Mouse (Mus musculus) MEL (cell line): ENCODE data around the gene Nlrp1a. TPM values are rescaled to one million over a fixed set of nuclear protein-coding genes. Genes with fewer than 3 reads are reported as not detected.

Source experiments
- DNase-seq: peaks from one replicate; pipeline ENCODE4 v3.0.0; 2011; ENCODE audit warnings: low read depth, low spot score
- H3K27ac ChIP-seq: 2 replicates; pipeline ENCODE4 v1.5.1; 2012; ENCODE audit warnings: low read depth, mild to moderate bottlenecking, control low read depth, low read length, moderate library complexity; ENCODE audit not compliant: control insufficient read depth
- H3K27me3 ChIP-seq, 2 experiments: fragments of 150-350 bp in 1 of 2; sonication (generic) in 1 of 2; 2 replicates each; pipeline ENCODE4 v1.6.1; 2012; ENCODE audit warnings: low read length in 2 of 2, mild to moderate bottlenecking in 2 of 2, improper control_type of control experiment in 1 of 2, moderate library complexity in 1 of 2; ENCODE audit not compliant: insufficient read depth in 2 of 2, control insufficient read depth in 1 of 2
- H3K36me3 ChIP-seq, 2 experiments: 2 replicates each; pipeline ENCODE4 v1.6.1; 2012 to 2014; ENCODE audit warnings: low read length in 2 of 2, improper control_type of control experiment in 1 of 2, inconsistent platforms in 1 of 2, mild to moderate bottlenecking in 1 of 2; ENCODE audit not compliant: insufficient read depth in 2 of 2, control insufficient read depth in 1 of 2
- H3K4me1 ChIP-seq, 2 experiments: fragments of 150-350 bp in 1 of 2; sonication (generic) in 1 of 2; 2 replicates each; pipeline ENCODE4 v1.6.1; 2012; ENCODE audit warnings: low read length in 2 of 2, improper control_type of control experiment in 1 of 2, mild to moderate bottlenecking in 1 of 2; ENCODE audit not compliant: insufficient read depth in 2 of 2, control insufficient read depth in 1 of 2
- H3K4me3 ChIP-seq, 2 experiments: fragments of 150-350 bp in 1 of 2; sonication (generic) in 1 of 2; 2 replicates each; pipeline ENCODE4 v1.5.1; 2012; ENCODE audit warnings: low read depth in 2 of 2, low read length in 2 of 2, mild to moderate bottlenecking in 2 of 2, moderate library complexity in 2 of 2, control low read depth in 1 of 2, improper control_type of control experiment in 1 of 2; ENCODE audit not compliant: control insufficient read depth in 1 of 2, insufficient read depth in 1 of 2
- H3K79me2 ChIP-seq: 2 replicates; pipeline ENCODE4 v1.6.1; 2012; ENCODE audit warnings: mild to moderate bottlenecking, low read length, moderate library complexity; ENCODE audit not compliant: control insufficient read depth, poor library complexity, insufficient read depth
- H3K9ac ChIP-seq: 2 replicates; pipeline ENCODE4 v1.6.1; 2012; ENCODE audit warnings: low read depth, mild to moderate bottlenecking, control low read depth, low read length, moderate library complexity; ENCODE audit not compliant: control insufficient read depth, poor library complexity, severe bottlenecking
- H3K9me3 ChIP-seq: fragments of 150-350 bp; sonication (generic); replicated peaks from 2 replicates; pipeline ENCODE4 v1.6.1; 2012; ENCODE audit warnings: mild to moderate bottlenecking, low read length, improper control_type of control experiment, moderate library complexity; ENCODE audit not compliant: insufficient read depth
- CHD2 ChIP-seq: IDR thresholded peaks from 2 replicates; pipeline ENCODE4 v1.6.1; 2011; ENCODE audit warnings: low read length, improper control_type of control experiment
- CTCF ChIP-seq, 3 experiments: IDR thresholded peaks in 2 of 3; conservative IDR thresholded peaks in 1 of 3; 2 replicates each; pipeline ENCODE4 v1.5.1; 2011 to 2012; ENCODE audit warnings: low read length in 3 of 3, low read depth in 2 of 3, mild to moderate bottlenecking in 2 of 3, improper control_type of control experiment in 1 of 3, inconsistent platforms in 1 of 3, mixed read lengths in 1 of 3, moderate library complexity in 1 of 3; ENCODE audit not compliant: control insufficient read depth in 1 of 3, insufficient read depth in 1 of 3, poor library complexity in 1 of 3, severe bottlenecking in 1 of 3
- E2F4 ChIP-seq: IDR thresholded peaks from 2 replicates; pipeline ENCODE4 v1.6.1; 2011; ENCODE audit warnings: low read depth, low read length, improper control_type of control experiment, borderline replicate concordance
- EP300 ChIP-seq, 2 experiments: IDR thresholded peaks; 2 replicates each; pipeline ENCODE4 v1.6.1; 2011; ENCODE audit warnings: improper control_type of control experiment in 2 of 2, low read length in 2 of 2, low read depth in 1 of 2, mild to moderate bottlenecking in 1 of 2
- HCFC1 ChIP-seq: IDR thresholded peaks from 2 replicates; pipeline ENCODE4 v1.6.1; 2012; ENCODE audit warnings: low read depth, mild to moderate bottlenecking, inconsistent platforms, low read length, improper control_type of control experiment, moderate library complexity
- JUND ChIP-seq: IDR thresholded peaks from 2 replicates; pipeline ENCODE4 v1.6.1; 2011; ENCODE audit warnings: low read depth, mild to moderate bottlenecking, improper control_type of control experiment, low read length
- MAFK ChIP-seq: IDR thresholded peaks from 2 replicates; pipeline ENCODE4 v1.6.1; 2011; ENCODE audit warnings: low read depth, mild to moderate bottlenecking, low read length, improper control_type of control experiment, borderline replicate concordance
- MAX ChIP-seq: IDR thresholded peaks from 2 replicates; pipeline ENCODE4 v1.6.1; 2011; ENCODE audit warnings: low read length, improper control_type of control experiment
- MAZ ChIP-seq: IDR thresholded peaks from 2 replicates; pipeline ENCODE4 v1.6.1; 2012; ENCODE audit warnings: low read depth, mild to moderate bottlenecking, inconsistent platforms, low read length, improper control_type of control experiment
- MEF2A ChIP-seq: IDR thresholded peaks from 2 replicates; pipeline ENCODE4 v1.6.1; 2014; ENCODE audit warnings: low read depth, mild to moderate bottlenecking, inconsistent platforms, low read length, improper control_type of control experiment; ENCODE audit not compliant: poor library complexity, insufficient replicate concordance, severe bottlenecking; ENCODE audit errors: extremely low read depth
- NELFE ChIP-seq: IDR thresholded peaks from 2 replicates; pipeline ENCODE4 v1.6.1; 2011; ENCODE audit warnings: low read depth, low read length, improper control_type of control experiment
- RAD21 ChIP-seq: IDR thresholded peaks from 2 replicates; pipeline ENCODE4 v1.6.1; 2011; ENCODE audit warnings: mild to moderate bottlenecking, low read depth, low read length, improper control_type of control experiment
- SIN3A ChIP-seq: IDR thresholded peaks from 2 replicates; pipeline ENCODE4 v1.6.1; 2012; ENCODE audit warnings: low read length, improper control_type of control experiment, inconsistent platforms
- SMC3 ChIP-seq: IDR thresholded peaks from 2 replicates; pipeline ENCODE4 v1.6.1; 2011; ENCODE audit warnings: low read depth, low read length, improper control_type of control experiment
- TAL1 ChIP-seq: IDR thresholded peaks from 2 replicates; pipeline ENCODE4 v1.6.1; 2012; ENCODE audit warnings: mild to moderate bottlenecking, inconsistent platforms, low read length, moderate library complexity, mixed read lengths
- TBP ChIP-seq: IDR thresholded peaks from 2 replicates; pipeline ENCODE4 v1.8.0; 2011; ENCODE audit warnings: low read depth, low read length, improper control_type of control experiment
- TCF12 ChIP-seq: IDR thresholded peaks from 2 replicates; pipeline ENCODE4 v1.6.1; 2014; ENCODE audit warnings: low read depth, mild to moderate bottlenecking, inconsistent platforms, low read length, improper control_type of control experiment, moderate library complexity
- UBTF ChIP-seq: IDR thresholded peaks from 2 replicates; pipeline ENCODE4 v1.6.1; 2012; ENCODE audit warnings: low read depth, mild to moderate bottlenecking, inconsistent platforms, low read length, improper control_type of control experiment, moderate library complexity, borderline replicate concordance; ENCODE audit not compliant: insufficient read depth
- USF1 ChIP-seq: IDR thresholded peaks from 2 replicates; pipeline ENCODE4 v1.6.1; 2014; ENCODE audit warnings: low read depth, mild to moderate bottlenecking, inconsistent platforms, low read length, improper control_type of control experiment, moderate library complexity
- ZKSCAN1 ChIP-seq: IDR thresholded peaks from 2 replicates; pipeline ENCODE4 v1.6.1; 2012; ENCODE audit warnings: low read depth, mild to moderate bottlenecking, inconsistent platforms, low read length, improper control_type of control experiment, moderate library complexity
- ZMIZ1 ChIP-seq: IDR thresholded peaks from 2 replicates; pipeline ENCODE4 v1.6.1; 2012; ENCODE audit warnings: low read depth, mild to moderate bottlenecking, inconsistent platforms, low read length, improper control_type of control experiment, moderate library complexity
- ZNF384 ChIP-seq: IDR thresholded peaks from 2 replicates; pipeline ENCODE4 v1.6.1; 2012; ENCODE audit warnings: low read depth, mild to moderate bottlenecking, inconsistent platforms, low read length, improper control_type of control experiment
- polyA plus RNA-seq, 2 experiments: library from polyadenylated mRNA; stranded (reverse) in 1 of 2; unstranded in 1 of 2; fragments of >175 nt in 1 of 2; fragments of >200 nt in 1 of 2; gene quantifications; 2 replicates each; pipeline versions ENCODE4 v1.2.1 to v1.2.4; 2012; ENCODE audit warnings: low replicate concordance in 2 of 2, low read depth in 1 of 2; ENCODE audit not compliant: insufficient read length in 2 of 2, insufficient read depth in 1 of 2, missing spikeins in 1 of 2
- total RNA-seq: library from RNA; depleted of rRNA; stranded (reverse); fragments of 300-350 nt; gene quantifications from 2 replicates; pipeline ENCODE4 v1.2.3, GENCODE M21; 2012

Gene Nlrp1a
- total and polyA plus RNA-seq, 3 experiments, result not detected

- no peak for DNase-seq
- TF ChIP-seq SMC3 (no peak), TAL1 (no peak), ZKSCAN1 (no peak), USF1 (no peak), ZNF384 (no peak), CTCF (IDR thresholded peaks at IDR 0.05 in 2 of 3, conservative IDR thresholded peaks at IDR 0.05 in 1 of 3; ENCODE audit: control insufficient read depth in 1 of 3, insufficient read depth in 1 of 3, low read depth in 2 of 3, low read length in 3 of 3, poor library complexity in 1 of 3, severe bottlenecking in 1 of 3) (no peak), SIN3A (no peak), EP300 (IDR thresholded peaks at IDR 0.05; ENCODE audit: low read depth in 1 of 2, low read length in 2 of 2) (no peak), CHD2 (no peak), ZMIZ1 (no peak), MAZ (no peak)
- Histone ChIP-seq H3K27me3 (no peaks in the 10 kb centered on the region), H3K36me3 (no peaks in the 10 kb centered on the region), H3K9ac (no peak overlapping the region), H3K4me1 (no peaks in the 10 kb centered on the region), H3K79me2 (no peaks in the 10 kb centered on the region), H3K4me3 (no peak overlapping the region), H3K27ac (no peak overlapping the region), H3K9me3 (no peaks in the 10 kb centered on the region)
Measured at GRCm38 (mm10) chr11:71164139-71164538, 19.6 kb upstream of the Nlrp1a start.

- H3K36me3 ChIP-seq, result no peaks in the 10 kb centered on the region
- H3K27me3 ChIP-seq, result no peaks in the 10 kb centered on the region
- no peak for DNase-seq
- no peaks in the 10 kb centered on the region for H3K9me3 ChIP-seq
- no peaks in the 10 kb centered on the region for H3K4me1 ChIP-seq
- no peaks in the 10 kb centered on the region for H3K79me2 ChIP-seq
- no peak overlapping the region for H3K4me3 ChIP-seq
- TF ChIP-seq MAX, result no peak
- no peak for TF ChIP-seq UBTF
- TF ChIP-seq SIN3A, result no peak
- TF ChIP-seq, all 39 proteins: peak for 0
- Histone ChIP-seq H3K9ac (no peak overlapping the region), H3K27ac (no peak overlapping the region)
Measured at GRCm38 (mm10) chr11:71159439-71160136, 15.1 kb upstream of the Nlrp1a start.

- DNase-seq, result no peak
- no peaks in the 10 kb centered on the region for H3K79me2 ChIP-seq
- no peak overlapping the region for H3K4me3 ChIP-seq
- no peak overlapping the region for H3K9ac ChIP-seq
- no peaks in the 10 kb centered on the region for H3K4me1 ChIP-seq
- no peaks in the 10 kb centered on the region for H3K9me3 ChIP-seq
- TF ChIP-seq RAD21 (no peak), ZMIZ1 (no peak), HCFC1 (no peak), NELFE (no peak), JUND (no peak), MAFK (no peak), TCF12 (no peak), E2F4 (no peak), MEF2A (no peak), TBP (no peak)
- no peak overlapping the region for H3K27ac ChIP-seq
- H3K27me3 ChIP-seq, result no peaks in the 10 kb centered on the region
- H3K36me3 ChIP-seq, result no peaks in the 10 kb centered on the region
Measured at GRCm38 (mm10) chr11:71155272-71155671, 10.8 kb upstream of the Nlrp1a start.
